Mouse (Mus musculus): ENCODE measurements around the gene Camta1. TPM values are rescaled to one million over a fixed set of nuclear protein-coding genes. Genes with fewer than 3 reads are reported as not detected.

The Camta1 gene
- polyA plus RNA-seq, 1 experiment from 2014 or later: 81.8 TPM

DNA sequence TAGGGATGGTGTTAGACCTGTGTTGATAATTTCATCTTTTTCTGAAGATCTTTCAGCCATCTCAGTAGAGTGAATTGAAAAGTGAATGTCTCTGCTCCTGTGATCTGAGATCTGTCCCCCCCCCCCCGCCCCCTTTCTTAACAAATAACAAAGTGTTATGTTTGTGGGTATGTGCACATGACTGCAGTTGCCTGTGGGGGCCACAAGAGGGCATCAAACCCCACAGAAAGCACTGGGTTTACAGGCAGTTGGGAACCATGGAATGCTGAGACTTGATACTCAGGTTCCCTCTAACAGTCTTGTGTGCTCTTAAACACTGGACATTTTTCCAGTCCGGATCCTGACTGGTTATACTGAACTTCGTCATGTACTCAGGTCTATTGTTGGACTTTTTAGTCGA is 350.6 kb downstream of the Camta1 start:
- H3K4me3 ChIP-seq (replicated peaks; ENCODE audit: low read length): no peak overlapping the region
- no peak overlapping the region for H3K27ac ChIP-seq (ENCODE audit: low read length)
- H3K9me3 ChIP-seq (replicated peaks; ENCODE audit: control insufficient read depth, low read length): no peaks in the 10 kb centered on the region
- no peaks in the 10 kb centered on the region for H3K4me1 ChIP-seq (ENCODE audit: control insufficient read depth, insufficient read depth, low read length)
- WGBS: 90% methylated on average over 4 of the region's 4 CpGs
- no peak overlapping the region for H3K4me2 ChIP-seq (ENCODE audit: low read depth, low read length)
- no peaks in the 10 kb centered on the region for H3K36me3 ChIP-seq (ENCODE audit: control insufficient read depth, insufficient read depth, low read length)
- H3K9ac ChIP-seq (ENCODE audit: low read length): no peak overlapping the region
- H3K27me3 ChIP-seq (ENCODE audit: control insufficient read depth, insufficient read depth, low read length): no peaks in the 10 kb centered on the region
- ATAC-seq (ENCODE audit: insufficient read depth, low FRiP score): no peak

DNA sequence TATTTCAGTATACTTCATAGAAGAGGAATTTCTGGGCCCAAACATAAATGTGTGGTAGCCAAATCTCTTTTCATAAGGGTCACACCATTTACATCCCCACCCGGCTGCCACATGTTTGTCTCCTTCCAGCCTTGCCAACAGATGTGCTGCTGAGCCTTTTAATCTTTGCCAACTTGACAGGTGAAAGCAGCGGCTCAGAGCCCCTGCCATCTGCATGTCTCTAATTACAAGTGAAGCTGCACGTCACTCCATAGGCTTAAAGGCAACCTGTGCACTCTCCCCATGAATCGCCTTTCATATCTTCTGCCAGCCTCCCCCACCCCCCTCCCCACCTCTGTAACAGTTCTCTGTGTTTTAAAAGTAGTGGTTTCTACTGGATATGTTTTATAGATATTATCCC is 351.3 kb downstream of the Camta1 start:
- Histone ChIP-seq H3K9ac (ENCODE audit: low read length) (no peak overlapping the region), H3K4me3 (replicated peaks; ENCODE audit: low read length) (no peak overlapping the region), H3K4me2 (ENCODE audit: low read depth, low read length) (no peak overlapping the region), H3K4me1 (ENCODE audit: control insufficient read depth, insufficient read depth, low read length) (no peaks in the 10 kb centered on the region), H3K36me3 (ENCODE audit: control insufficient read depth, insufficient read depth, low read length) (no peaks in the 10 kb centered on the region), H3K27me3 (ENCODE audit: control insufficient read depth, insufficient read depth, low read length) (no peaks in the 10 kb centered on the region), H3K9me3 (replicated peaks; ENCODE audit: control insufficient read depth, low read length) (no peaks in the 10 kb centered on the region), H3K27ac (ENCODE audit: low read length) (no peak overlapping the region)
- 44% methylated on average over 4 of the region's 4 CpGs for WGBS
- no peak for ATAC-seq (ENCODE audit: insufficient read depth, low FRiP score)

DNA sequence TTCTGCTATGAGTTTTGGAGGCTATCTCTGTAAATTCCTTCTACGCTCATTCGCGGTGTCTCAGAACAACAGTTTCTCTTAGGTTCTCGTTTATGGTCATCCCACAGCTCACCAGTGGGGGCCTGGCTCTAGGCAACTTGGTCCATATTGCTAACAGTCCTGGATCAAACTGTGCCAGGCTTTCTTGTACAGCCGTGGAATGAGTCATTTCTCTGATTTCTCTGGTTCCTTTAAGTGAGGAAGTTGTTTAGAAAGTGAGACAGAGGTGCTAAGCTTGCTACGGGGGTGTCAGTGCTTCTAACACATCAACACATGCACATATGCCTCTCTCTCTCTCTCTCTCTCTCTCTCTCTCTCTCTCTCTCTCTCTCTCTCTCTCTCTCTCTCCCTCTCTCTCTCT is 355.0 kb downstream of the Camta1 start:
- Histone ChIP-seq H3K9me3 (replicated peaks; ENCODE audit: control insufficient read depth, low read length) (no peaks in the 10 kb centered on the region), H3K27ac (ENCODE audit: low read length) (no peak overlapping the region), H3K4me1 (ENCODE audit: control insufficient read depth, insufficient read depth, low read length) (no peaks in the 10 kb centered on the region), H3K27me3 (ENCODE audit: control insufficient read depth, insufficient read depth, low read length) (no peaks in the 10 kb centered on the region), H3K4me2 (ENCODE audit: low read depth, low read length) (no peak overlapping the region), H3K9ac (ENCODE audit: low read length) (no peak overlapping the region), H3K4me3 (replicated peaks; ENCODE audit: low read length) (no peak overlapping the region), H3K36me3 (ENCODE audit: control insufficient read depth, insufficient read depth, low read length) (no peaks in the 10 kb centered on the region)
- ATAC-seq (ENCODE audit: insufficient read depth, low FRiP score): no peak
- WGBS: 70% methylated on average over 6 of the region's 6 CpGs

DNA sequence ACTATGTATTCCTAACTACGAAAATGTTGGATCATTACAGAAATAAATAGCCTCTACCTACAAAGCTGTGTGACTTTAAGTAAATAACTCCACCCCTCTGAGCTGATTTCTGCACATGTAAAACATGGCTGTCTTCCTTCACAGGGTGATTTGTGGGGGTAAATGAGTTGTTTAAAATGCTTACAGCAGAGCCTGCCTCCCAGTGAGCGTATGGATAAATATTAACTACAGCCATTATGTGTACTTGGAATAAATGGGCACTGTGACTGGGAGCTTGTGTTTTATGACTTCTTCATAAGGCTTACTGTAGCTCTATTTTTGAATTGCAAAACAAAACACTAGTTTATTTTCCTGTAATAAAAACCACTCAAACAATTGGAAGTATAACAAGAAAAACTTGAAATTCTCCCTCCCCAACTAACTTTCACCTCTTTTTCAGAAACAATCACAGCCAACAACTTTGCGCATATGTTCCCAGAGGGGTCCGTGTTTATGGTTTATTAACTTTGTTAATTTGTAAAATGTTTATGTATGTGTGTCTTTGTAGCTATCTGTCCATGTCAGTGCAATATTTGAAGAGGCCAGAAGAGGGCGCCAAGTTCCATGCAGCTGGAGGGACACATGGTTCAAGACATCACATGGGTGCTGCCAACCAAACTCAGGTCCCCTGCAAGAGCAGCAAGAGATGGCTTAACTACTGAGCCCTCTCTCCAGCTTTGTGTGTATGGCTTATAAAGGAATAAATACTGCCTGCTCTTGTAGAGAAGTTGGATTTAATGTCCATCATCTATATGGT is 363.0 kb downstream of the Camta1 start:
- no peaks in the 10 kb centered on the region for H3K27me3 ChIP-seq (ENCODE audit: control insufficient read depth, insufficient read depth, low read length)
- 69% methylated on average over 5 of the region's 5 CpGs for WGBS
- no peaks in the 10 kb centered on the region for H3K36me3 ChIP-seq (ENCODE audit: control insufficient read depth, insufficient read depth, low read length)
- no peak overlapping the region for H3K4me3 ChIP-seq (replicated peaks; ENCODE audit: low read length)
- ATAC-seq (ENCODE audit: insufficient read depth, low FRiP score): no peak
- no peaks in the 10 kb centered on the region for H3K9me3 ChIP-seq (replicated peaks; ENCODE audit: control insufficient read depth, low read length)
- H3K9ac ChIP-seq (ENCODE audit: low read length): no peak overlapping the region
- H3K4me1 ChIP-seq (ENCODE audit: control insufficient read depth, insufficient read depth, low read length): no peaks in the 10 kb centered on the region
- no peak overlapping the region for H3K27ac ChIP-seq (ENCODE audit: low read length)
- H3K4me2 ChIP-seq (ENCODE audit: low read depth, low read length): no peak overlapping the region

DNA sequence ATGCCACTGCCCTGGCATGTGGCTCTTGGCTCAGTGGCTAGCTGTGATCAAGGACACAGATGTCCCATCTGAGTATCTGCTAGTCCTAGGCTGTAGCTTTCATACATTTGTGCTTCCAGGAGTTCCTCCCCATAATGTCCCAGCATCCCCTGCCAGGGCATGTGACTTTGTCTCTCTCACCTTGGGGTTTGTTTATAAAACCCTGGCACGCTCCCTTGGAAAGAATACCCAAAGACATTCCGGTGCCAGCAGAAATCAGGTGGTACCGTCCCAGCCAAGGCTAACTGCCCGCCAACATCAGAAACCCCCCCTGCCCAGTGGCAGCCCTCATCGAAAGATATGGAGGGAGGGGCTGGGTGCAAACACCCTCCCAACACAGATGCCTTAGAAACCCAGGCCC is 365.1 kb downstream of the Camta1 start:
- WGBS: 72% methylated on average over 5 of the region's 5 CpGs
- H3K9ac ChIP-seq (ENCODE audit: low read length): no peak overlapping the region
- no peak overlapping the region for H3K4me2 ChIP-seq (ENCODE audit: low read depth, low read length)
- no peaks in the 10 kb centered on the region for H3K36me3 ChIP-seq (ENCODE audit: control insufficient read depth, insufficient read depth, low read length)
- ATAC-seq (ENCODE audit: insufficient read depth, low FRiP score): no peak
- no peaks in the 10 kb centered on the region for H3K27me3 ChIP-seq (ENCODE audit: control insufficient read depth, insufficient read depth, low read length)
- no peaks in the 10 kb centered on the region for H3K9me3 ChIP-seq (replicated peaks; ENCODE audit: control insufficient read depth, low read length)
- H3K4me1 ChIP-seq (ENCODE audit: control insufficient read depth, insufficient read depth, low read length): no peaks in the 10 kb centered on the region
- H3K4me3 ChIP-seq (replicated peaks; ENCODE audit: low read length): no peak overlapping the region
- H3K27ac ChIP-seq (ENCODE audit: low read length): no peak overlapping the region

DNA sequence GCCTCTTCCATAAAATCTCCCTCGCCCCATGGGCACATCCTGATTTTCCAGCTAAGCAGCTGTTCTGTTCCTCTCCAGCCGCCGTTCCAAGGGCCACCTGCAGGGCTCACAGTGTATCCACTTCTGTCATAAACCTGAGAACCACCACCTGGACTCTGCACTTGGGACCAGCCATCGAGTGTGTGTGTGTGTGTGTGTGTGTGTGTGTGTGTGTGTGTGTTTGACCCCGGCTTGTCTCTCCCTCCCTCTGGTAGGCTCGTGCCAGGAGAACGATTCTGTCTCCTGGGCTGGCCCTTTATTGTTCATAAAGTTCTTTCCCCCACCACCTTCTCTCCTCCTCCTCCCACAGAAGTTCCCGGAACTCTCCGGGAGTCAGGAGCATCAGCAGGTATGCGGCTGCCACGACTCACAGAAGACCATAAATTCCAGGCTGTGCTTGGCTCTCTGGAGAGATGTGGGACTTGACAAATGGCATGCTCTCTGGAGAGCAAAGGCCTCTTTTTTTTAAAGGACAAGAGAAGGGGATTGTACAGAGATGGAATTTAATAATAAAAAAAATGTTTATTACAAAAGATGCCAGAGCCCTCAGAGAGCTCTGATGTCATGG is 366.3 kb downstream of the Camta1 start:
- H3K27me3 ChIP-seq (ENCODE audit: control insufficient read depth, insufficient read depth, low read length): no peaks in the 10 kb centered on the region
- H3K4me3 ChIP-seq (replicated peaks; ENCODE audit: low read length): no peak overlapping the region
- no peak overlapping the region for H3K4me2 ChIP-seq (ENCODE audit: low read depth, low read length)
- H3K27ac ChIP-seq (ENCODE audit: low read length): no peak overlapping the region
- WGBS: 35% methylated on average over 11 of the region's 11 CpGs
- no peaks in the 10 kb centered on the region for H3K9me3 ChIP-seq (replicated peaks; ENCODE audit: control insufficient read depth, low read length)
- H3K9ac ChIP-seq (ENCODE audit: low read length): no peak overlapping the region
- ATAC-seq (ENCODE audit: insufficient read depth, low FRiP score): no peak
- H3K4me1 ChIP-seq (ENCODE audit: control insufficient read depth, insufficient read depth, low read length): no peaks in the 10 kb centered on the region
- H3K36me3 ChIP-seq (ENCODE audit: control insufficient read depth, insufficient read depth, low read length): no peaks in the 10 kb centered on the region

DNA sequence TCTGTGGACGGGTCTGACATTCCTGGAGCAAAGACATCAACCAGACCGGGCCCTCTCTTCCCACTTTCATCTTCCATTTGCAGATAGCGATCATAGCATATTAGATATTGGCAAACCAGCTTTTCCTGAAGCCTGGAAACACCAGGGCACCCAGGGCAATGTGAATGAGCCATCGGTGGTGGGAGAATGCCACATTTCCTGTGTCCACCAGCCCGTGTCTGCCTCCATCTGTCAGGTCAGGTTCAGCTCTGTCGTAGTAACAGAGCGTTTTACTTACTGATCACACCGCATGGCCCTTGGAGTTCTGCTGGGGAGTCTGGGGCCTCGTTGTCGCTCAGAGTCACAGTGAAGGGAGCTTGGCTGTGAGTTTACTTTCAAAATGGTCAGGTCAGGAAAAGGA is 368.9 kb downstream of the Camta1 start:
- Histone ChIP-seq H3K27ac (ENCODE audit: low read length) (no peak overlapping the region), H3K36me3 (ENCODE audit: control insufficient read depth, insufficient read depth, low read length) (no peaks in the 10 kb centered on the region), H3K4me3 (replicated peaks; ENCODE audit: low read length) (no peak overlapping the region), H3K4me2 (ENCODE audit: low read depth, low read length) (no peak overlapping the region), H3K27me3 (ENCODE audit: control insufficient read depth, insufficient read depth, low read length) (no peaks in the 10 kb centered on the region), H3K4me1 (ENCODE audit: control insufficient read depth, insufficient read depth, low read length) (no peaks in the 10 kb centered on the region), H3K9me3 (replicated peaks; ENCODE audit: control insufficient read depth, low read length) (no peaks in the 10 kb centered on the region), H3K9ac (ENCODE audit: low read length) (no peak overlapping the region)
- ATAC-seq (ENCODE audit: insufficient read depth, low FRiP score): no peak
- WGBS: 65% methylated on average over 10 of the region's 10 CpGs

DNA sequence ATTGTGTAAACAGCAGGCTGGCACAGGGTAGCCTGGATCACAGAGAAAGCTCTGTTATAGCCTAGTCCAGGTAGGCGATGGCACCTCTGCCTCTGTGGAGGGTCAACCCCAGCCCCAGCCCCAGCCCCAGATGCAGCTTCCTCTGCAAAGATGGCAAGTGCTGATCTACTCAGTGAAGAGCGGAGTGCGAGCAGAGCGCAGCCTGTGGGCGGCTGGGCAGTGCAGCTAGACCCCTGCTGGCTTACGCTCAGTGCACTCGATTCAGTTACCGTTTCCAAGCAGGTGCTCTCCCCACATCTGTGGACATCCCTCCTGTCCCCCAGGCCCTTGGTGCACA is 377.7 kb downstream of the Camta1 start:
- no peaks in the 10 kb centered on the region for H3K36me3 ChIP-seq (ENCODE audit: control insufficient read depth, insufficient read depth, low read length)
- H3K4me1 ChIP-seq (ENCODE audit: control insufficient read depth, insufficient read depth, low read length): no peaks in the 10 kb centered on the region
- H3K4me2 ChIP-seq (ENCODE audit: low read depth, low read length): no peak overlapping the region
- no peak overlapping the region for H3K9ac ChIP-seq (ENCODE audit: low read length)
- no peak overlapping the region for H3K27ac ChIP-seq (ENCODE audit: low read length)
- ATAC-seq (ENCODE audit: insufficient read depth, low FRiP score): no peak
- no peaks in the 10 kb centered on the region for H3K9me3 ChIP-seq (replicated peaks; ENCODE audit: control insufficient read depth, low read length)
- H3K27me3 ChIP-seq (ENCODE audit: control insufficient read depth, insufficient read depth, low read length): no peaks in the 10 kb centered on the region
- no peak overlapping the region for H3K4me3 ChIP-seq (replicated peaks; ENCODE audit: low read length)
- 57% methylated on average over 8 of the region's 8 CpGs for WGBS

DNA sequence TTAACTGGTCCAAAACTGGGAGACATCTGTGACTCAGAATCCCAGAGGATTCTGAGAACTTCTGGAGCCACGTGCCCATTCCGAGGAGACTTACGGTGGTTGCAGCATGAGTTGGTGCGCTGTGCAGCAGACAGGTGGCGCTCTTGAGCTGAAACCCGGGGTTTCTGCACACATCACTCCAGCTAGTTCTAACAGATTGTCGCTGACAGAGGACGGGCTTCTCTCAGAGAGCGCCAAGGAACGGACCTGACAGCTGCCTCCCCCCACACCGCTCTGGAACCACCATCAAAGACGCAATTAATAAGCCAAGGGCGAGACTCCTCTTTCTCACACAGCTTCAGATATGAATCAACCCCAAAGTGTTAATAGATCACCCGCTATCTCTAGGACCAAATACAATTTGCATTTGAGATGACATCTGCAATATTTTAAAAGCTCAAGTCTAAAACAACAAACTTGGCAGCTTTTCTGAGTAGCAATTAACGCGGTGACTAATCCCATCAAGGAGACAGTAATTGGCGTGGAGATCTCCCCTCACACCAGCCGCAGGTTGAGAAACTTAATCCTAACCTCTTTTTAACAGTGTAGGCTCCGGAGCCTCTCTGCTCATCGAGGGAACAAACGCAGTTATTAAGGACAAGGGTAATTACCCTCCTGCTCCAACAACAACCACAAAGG is 378.2 kb downstream of the Camta1 start:
- no peaks in the 10 kb centered on the region for H3K27me3 ChIP-seq (ENCODE audit: control insufficient read depth, insufficient read depth, low read length)
- H3K27ac ChIP-seq (ENCODE audit: low read length): no peak overlapping the region
- no peak overlapping the region for H3K4me3 ChIP-seq (replicated peaks; ENCODE audit: low read length)
- no peaks in the 10 kb centered on the region for H3K4me1 ChIP-seq (ENCODE audit: control insufficient read depth, insufficient read depth, low read length)
- no peaks in the 10 kb centered on the region for H3K36me3 ChIP-seq (ENCODE audit: control insufficient read depth, insufficient read depth, low read length)
- no peak; the same call in 1 of the 2 replicates for ATAC-seq (ENCODE audit: insufficient read depth, low FRiP score)
- no peak overlapping the region for H3K9ac ChIP-seq (ENCODE audit: low read length)
- H3K4me2 ChIP-seq (ENCODE audit: low read depth, low read length): no peak overlapping the region
- H3K9me3 ChIP-seq (replicated peaks; ENCODE audit: control insufficient read depth, low read length): no peaks in the 10 kb centered on the region
- 13% methylated on average over 21 of the region's 21 CpGs for WGBS
